Mouse (Mus musculus): ENCODE data around the gene Kif18a. TPM values are rescaled to one million over a fixed set of nuclear protein-coding genes. Genes with fewer than 3 reads are reported as not detected.

Gene Kif18a
- polyA plus RNA-seq (2015; fragmentation: Nextera tagmentation; extraction: Ambion mirVana): 21.6 and 25.2 TPM in 2 replicates

GRCm38 (mm10) chr2:109280600-109281340, at the start of gene Kif18a, which contains the start of gene Mettl15:
Gene Kif18a (plus strand): TSS chr2:109280738.
Gene Mettl15 (minus strand): TSS chr2:109280748.

Other genes starting within 250 kb of the Kif18a start
- 6.8 and 7.5 TPM in 2 replicates for gene Mettl15, start within 50 bp of the Kif18a start, polyA plus RNA-seq (2015; fragmentation: Nextera tagmentation; extraction: Ambion mirVana)